Mouse (Mus musculus) heart, embryonic 14.5 days (tissue): ENCODE measurements around the gene Pth1r. TPM values are rescaled to one million over a fixed set of nuclear protein-coding genes. Genes with fewer than 3 reads are reported as not detected.
A peak's percentile ranks its signal among the peaks of the same experiment; 100 is the strongest.

Source experiments
- ATAC-seq: fragments of 200-750 bp; cut with Nextera tagmentation; 2 replicates; pipeline ENCODE4 v1.8.0; 2017; ENCODE audit warnings: low read depth, moderate TSS enrichment; ENCODE audit not compliant: insufficient number of reproducible peaks, insufficient read depth, low FRiP score
- H3K27ac ChIP-seq, 2 experiments: fragments of 200-500 bp in 1 of 2; fragments of 300-500 bp in 1 of 2; sonication (generic) in 1 of 2; replicated peaks in 1 of 2; 2 replicates each; pipeline ENCODE4 v1.5.1; 2012 to 2014; ENCODE audit warnings: low read depth in 2 of 2, low read length in 2 of 2, control low read depth in 1 of 2, mild to moderate bottlenecking in 1 of 2, mixed read lengths in 1 of 2; ENCODE audit not compliant: control insufficient read depth in 1 of 2, insufficient read depth in 1 of 2
- H3K27me3 ChIP-seq: fragments of 300-500 bp; sonication (generic); 2 replicates; pipeline ENCODE4 v1.6.1; 2014; ENCODE audit warnings: mild to moderate bottlenecking, low read length, control low read depth; ENCODE audit not compliant: control insufficient read depth, insufficient read depth
- H3K36me3 ChIP-seq: fragments of 300-500 bp; sonication (generic); 2 replicates; pipeline ENCODE4 v1.6.1; 2014; ENCODE audit warnings: mild to moderate bottlenecking, control low read depth, low read length, mixed read lengths; ENCODE audit not compliant: control insufficient read depth, insufficient read depth
- H3K4me1 ChIP-seq, 2 experiments: fragments of 200-500 bp in 1 of 2; fragments of 300-500 bp in 1 of 2; sonication (generic) in 1 of 2; 2 replicates each; pipeline ENCODE4 v1.6.1; 2012 to 2014; ENCODE audit warnings: low read length in 2 of 2, control low read depth in 1 of 2, mixed read lengths in 1 of 2; ENCODE audit not compliant: control insufficient read depth in 2 of 2, insufficient read depth in 2 of 2
- H3K4me2 ChIP-seq: fragments of 300-500 bp; sonication (generic); 2 replicates; pipeline ENCODE4 v1.6.1; 2014; ENCODE audit warnings: mild to moderate bottlenecking, low read length
- H3K4me3 ChIP-seq, 2 experiments: fragments of 200-500 bp in 1 of 2; fragments of 300-500 bp in 1 of 2; sonication (generic) in 1 of 2; 2 replicates each; pipeline ENCODE4 v1.5.1; 2012 to 2014; ENCODE audit warnings: low read length in 2 of 2, mild to moderate bottlenecking in 2 of 2, control low read depth in 1 of 2, low read depth in 1 of 2, moderate library complexity in 1 of 2; ENCODE audit not compliant: control insufficient read depth in 1 of 2, insufficient read depth in 1 of 2
- H3K9ac ChIP-seq: fragments of 300-500 bp; sonication (generic); 2 replicates; pipeline ENCODE4 v1.6.1; 2014; ENCODE audit warnings: mild to moderate bottlenecking, low read length
- H3K9me3 ChIP-seq: fragments of 300-500 bp; sonication (generic); 2 replicates; pipeline ENCODE4 v1.6.1; 2016; ENCODE audit warnings: low read length, control low read depth; ENCODE audit not compliant: control insufficient read depth
- WGBS: fragments of 180-500 bp; shearing (Covaris S2); extraction: QIAGEN DNeasy Blood & Tissue Kit; methylation state at CpG from one replicate; pipeline ENCODE4 v1.1.7; 2014; 5-methylcytosine and 5-hydroxymethylcytosine counted together
- polyA plus RNA-seq: library from polyadenylated mRNA; unstranded; fragments of >200 nt; fragmentation: Nextera tagmentation; extraction: Ambion mirVana; gene quantifications from 2 replicates; pipeline ENCODE4 v1.2.1, GENCODE M21; 2014

The Pth1r gene
- polyA plus RNA-seq, 1 experiment from 2014 or later, result 22.2 TPM

GRCm38 (mm10) chr9:110778559-110778958 is 31.6 kb upstream of the Pth1r start:
- no peak overlapping the region for H3K9ac ChIP-seq
- no peaks in the 10 kb centered on the region for H3K36me3 ChIP-seq
- no peak overlapping the region for H3K4me2 ChIP-seq
- H3K9me3 ChIP-seq, result no peaks in the 10 kb centered on the region
- peaks cover 28 to 40% of the 10 kb centered on the region in 2 experiments for H3K4me1 ChIP-seq
- H3K27me3 ChIP-seq, result no peaks in the 10 kb centered on the region
- no peak for ATAC-seq
- no peak overlapping the region for H3K4me3 ChIP-seq
- WGBS, result 79% methylated on average over 7 of the region's 7 CpGs
- H3K27ac ChIP-seq, result no peak overlapping the region

- Histone ChIP-seq H3K4me1 (peaks cover 28 to 39% of the 10 kb centered on the region in 2 experiments), H3K9me3 (no peaks in the 10 kb centered on the region), H3K27me3 (no peaks in the 10 kb centered on the region), H3K36me3 (no peaks in the 10 kb centered on the region), H3K9ac (no peak overlapping the region), H3K27ac (no peak overlapping the region), H3K4me2 (no peak overlapping the region), H3K4me3 (no peak overlapping the region)
- WGBS, result 78% methylated on average over 1 of the region's 1 CpGs
- no peak for ATAC-seq
Observed at GRCm38 (mm10) chr9:110778100-110778499, 31.2 kb upstream of the Pth1r start.

GRCm38 (mm10) chr9:110775269-110776022 is 28.5 kb upstream of the Pth1r start:
- H3K27ac ChIP-seq, result peak overlapping the region; percentile 25 to 35; a peak in 1 of 4 replicates
- peak overlapping the region; percentile 14 for H3K4me2 ChIP-seq
- WGBS, result 59% methylated on average over 9 of the region's 10 CpGs
- peaks cover 19 to 24% of the 10 kb centered on the region in 2 experiments for H3K4me1 ChIP-seq
- no peak overlapping the region for H3K4me3 ChIP-seq
- peak overlapping the region; percentile 55 for H3K9ac ChIP-seq
- peaks cover 10% of the 10 kb centered on the region for H3K36me3 ChIP-seq
- H3K9me3 ChIP-seq, result no peaks in the 10 kb centered on the region
- no peaks in the 10 kb centered on the region for H3K27me3 ChIP-seq
- ATAC-seq, result no peak

- ATAC-seq, result no peak
- Histone ChIP-seq H3K4me2 (peak overlapping the region; percentile 14), H3K27ac (peak overlapping the region; percentile 35 to 45), H3K4me3 (no peak overlapping the region), H3K9ac (peak overlapping the region; percentile 55), H3K36me3 (peaks cover 18% of the 10 kb centered on the region), H3K4me1 (peaks cover 18 to 24% of the 10 kb centered on the region in 2 experiments), H3K9me3 (no peaks in the 10 kb centered on the region), H3K27me3 (no peaks in the 10 kb centered on the region)
- WGBS, result 53% methylated on average over 15 of the region's 15 CpGs
Observed at GRCm38 (mm10) chr9:110774403-110775268, 27.7 kb upstream of the Pth1r start.

- ATAC-seq, result no peak
- H3K27ac ChIP-seq, result no peak overlapping the region
- H3K9me3 ChIP-seq, result no peaks in the 10 kb centered on the region
- H3K9ac ChIP-seq, result no peak overlapping the region
- H3K4me1 ChIP-seq, result peaks cover 15 to 23% of the 10 kb centered on the region in 2 experiments
- no peak overlapping the region for H3K4me2 ChIP-seq
- no peaks in the 10 kb centered on the region for H3K27me3 ChIP-seq
- no peak overlapping the region for H3K4me3 ChIP-seq
- 88% methylated on average over 10 of the region's 10 CpGs for WGBS
- H3K36me3 ChIP-seq, result peaks cover 40% of the 10 kb centered on the region
Observed at GRCm38 (mm10) chr9:110772336-110772735, 25.4 kb upstream of the Pth1r start.

GRCm38 (mm10) chr9:110763405-110763804 is 16.5 kb upstream of the Pth1r start:
- peak overlapping the region; percentile 98 for H3K9ac ChIP-seq
- H3K36me3 ChIP-seq, result peaks cover 24% of the 10 kb centered on the region
- peak; percentile 91 for ATAC-seq
- H3K4me2 ChIP-seq, result peak overlapping the region; percentile 71
- no peaks in the 10 kb centered on the region for H3K9me3 ChIP-seq
- peak overlapping the region; percentile 98 for H3K27ac ChIP-seq
- peak overlapping the region; percentile 72 to 88 for H3K4me3 ChIP-seq
- peaks cover 19 to 36% of the 10 kb centered on the region in 2 experiments for H3K4me1 ChIP-seq
- 26% methylated on average over 2 of the region's 2 CpGs for WGBS
- no peaks in the 10 kb centered on the region for H3K27me3 ChIP-seq

- Histone ChIP-seq H3K4me2 (peak overlapping the region; percentile 71), H3K9ac (peak overlapping the region; percentile 98), H3K9me3 (no peaks in the 10 kb centered on the region), H3K27ac (peak overlapping the region; percentile 81 to 98), H3K36me3 (peaks cover 17% of the 10 kb centered on the region), H3K4me3 (peak overlapping the region; percentile 30 to 72), H3K27me3 (no peaks in the 10 kb centered on the region), H3K4me1 (peaks cover 19 to 31% of the 10 kb centered on the region in 2 experiments)
- no peak for ATAC-seq
- WGBS, result 68% methylated on average over 10 of the region's 10 CpGs
Observed at GRCm38 (mm10) chr9:110762763-110763162, 15.8 kb upstream of the Pth1r start.
